Mouse (Mus musculus): ENCODE measurements at regions not wholly inside any gene's neighbourhood (a gene's known extent, or its start where the extent isn't known, plus 50 kb on each side); places are given as distances from the start of the nearest gene placed in this dataset.

GRCm38 (mm10) chr3:39234921-39235320, 348.2 kb downstream of the Fat4 start:
- in situ Hi-C loops (cut with MseI, MboI): no loop called here

GRCm38 (mm10) chr3:39248712-39249111, 362.0 kb downstream of the Fat4 start:
- in situ Hi-C loops (cut with MseI, MboI): no loop called here

- in situ Hi-C loops (cut with MseI, MboI): no loop called here
Observed at GRCm38 (mm10) chr3:39249224-39249892, 362.6 kb downstream of the Fat4 start.

- in situ Hi-C loops (cut with MseI, MboI): no loop called here
Observed at GRCm38 (mm10) chr3:39253076-39253475, 366.3 kb downstream of the Fat4 start.

- in situ Hi-C loops (cut with MseI, MboI): no loop called here
Observed at GRCm38 (mm10) chr3:39264671-39265430, 378.1 kb downstream of the Fat4 start.

GRCm38 (mm10) chr3:39265606-39266005, 378.9 kb downstream of the Fat4 start:
- in situ Hi-C loops (cut with MseI, MboI): no loop called here

GRCm38 (mm10) chr3:39269388-39269787, 382.6 kb downstream of the Fat4 start:
- in situ Hi-C loops (cut with MseI, MboI): no loop called here

- in situ Hi-C loops (cut with MseI, MboI): no loop called here
Observed at GRCm38 (mm10) chr3:39272616-39273015, 385.9 kb downstream of the Fat4 start.

- in situ Hi-C loops (cut with MseI, MboI): no loop called here
Observed at GRCm38 (mm10) chr3:39276897-39277296, 390.2 kb downstream of the Fat4 start.

GRCm38 (mm10) chr3:39277310-39277709, 390.6 kb downstream of the Fat4 start:
- in situ Hi-C loops (cut with MseI, MboI): no loop called here

- in situ Hi-C loops (cut with MseI, MboI): no loop called here
Observed at GRCm38 (mm10) chr3:39295255-39295654, 408.5 kb downstream of the Fat4 start.

- in situ Hi-C loops (cut with MseI, MboI): no loop called here
Observed at GRCm38 (mm10) chr3:39296257-39296656, 409.5 kb downstream of the Fat4 start.

- in situ Hi-C loops (cut with MseI, MboI): no loop called here
Observed at GRCm38 (mm10) chr3:39309487-39309886, 422.7 kb downstream of the Fat4 start.

- in situ Hi-C loops (cut with MseI, MboI): no loop called here
Observed at GRCm38 (mm10) chr3:39313563-39313962, 426.8 kb downstream of the Fat4 start.

GRCm38 (mm10) chr3:39320851-39321250, 434.1 kb downstream of the Fat4 start:
- in situ Hi-C loops (cut with MseI, MboI): no loop called here

- in situ Hi-C loops (cut with MseI, MboI): no loop called here
Observed at GRCm38 (mm10) chr3:39322225-39322624, 435.5 kb downstream of the Fat4 start.

- in situ Hi-C loops (cut with MseI, MboI): no loop called here
Observed at GRCm38 (mm10) chr3:39335612-39336230, 449.0 kb downstream of the Fat4 start.

- in situ Hi-C loops (cut with MseI, MboI): no loop called here
Observed at GRCm38 (mm10) chr3:39341161-39341687, 454.5 kb downstream of the Fat4 start.

- in situ Hi-C loops (cut with MseI, MboI): no loop called here
Observed at GRCm38 (mm10) chr3:39344078-39344477, 457.3 kb downstream of the Fat4 start.

GRCm38 (mm10) chr3:39347578-39347977, 460.8 kb downstream of the Fat4 start:
- in situ Hi-C loops (cut with MseI, MboI): no loop called here

GRCm38 (mm10) chr3:39357012-39357411, 470.3 kb downstream of the Fat4 start:
- in situ Hi-C loops (cut with MseI, MboI): no loop called here

GRCm38 (mm10) chr3:39360278-39360677, 473.5 kb downstream of the Fat4 start:
- in situ Hi-C loops (cut with MseI, MboI): no loop called here

GRCm38 (mm10) chr3:39370926-39371325, 484.2 kb downstream of the Fat4 start:
- in situ Hi-C loops (cut with MseI, MboI): no loop called here
